Mouse (Mus musculus) olfactory bulb, adult 2 months (tissue): ENCODE results near the gene Ccdc38.

Experiments
- CTCF ChIP-seq: fragments of 200-500 bp; IDR thresholded peaks from 2 replicates; pipeline ENCODE4 v1.5.1; 2012; ENCODE audit warnings: low read depth, mild to moderate bottlenecking, low read length, moderate library complexity; ENCODE audit not compliant: insufficient read depth
- POLR2A ChIP-seq: fragments of 200-500 bp; IDR thresholded peaks from 2 replicates; pipeline ENCODE4 v1.6.1; 2012; ENCODE audit warnings: mild to moderate bottlenecking, low read depth, low read length, moderate library complexity; ENCODE audit not compliant: insufficient read depth

GRCm38 (mm10) chr10:93548991-93549390 is 8.6 kb downstream of the Ccdc38 start:
- TF ChIP-seq CTCF, result 0 out of 2 replicates have a peak, but pooled peaks have one; percentile 15
- TF ChIP-seq POLR2A, result no peak
